Mouse (Mus musculus) brain, embryonic 14.5 days (tissue): ENCODE measurements around the gene Rab9.

Source experiments
- CTCF ChIP-seq: fragments of 200-500 bp; IDR thresholded peaks from 2 replicates; pipeline ENCODE4 v1.5.1; 2012; ENCODE audit warnings: inconsistent platforms, mild to moderate bottlenecking, moderate library complexity, borderline replicate concordance; ENCODE audit not compliant: insufficient read depth, insufficient read length; ENCODE audit errors: extremely low read depth
- POLR2A ChIP-seq: fragments of 200-500 bp; IDR thresholded peaks from 2 replicates; pipeline ENCODE4 v1.6.1; 2012; ENCODE audit warnings: mild to moderate bottlenecking, inconsistent platforms, borderline replicate concordance; ENCODE audit not compliant: poor library complexity, insufficient read depth, insufficient read length, severe bottlenecking; ENCODE audit errors: extremely low read depth

GRCm38 (mm10) chrX:166511107-166511506 lies 31.4 kb upstream of the Rab9 start:
- TF ChIP-seq CTCF (no peak), POLR2A (no peak)
